Mouse (Mus musculus): ENCODE measurements around the gene Pkp2.

Pkp2 gene

DNA sequence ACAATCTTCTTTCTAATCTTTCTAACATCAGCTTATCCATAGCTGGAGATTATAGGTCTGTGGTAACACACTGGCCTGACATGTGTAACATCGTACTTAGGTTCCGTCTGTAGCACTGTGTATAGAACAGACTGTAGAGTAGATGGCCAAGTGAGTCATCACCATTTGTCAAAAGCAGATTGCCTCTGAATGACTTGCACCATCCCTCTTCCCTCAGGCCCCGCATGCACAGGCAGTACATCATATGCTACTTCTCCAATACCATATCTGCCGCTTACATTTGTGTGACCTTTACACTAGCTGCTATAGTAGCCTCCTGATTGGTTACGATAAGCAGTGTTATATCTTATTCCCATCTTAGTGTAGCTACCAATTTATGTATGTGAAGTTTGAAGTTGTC lies 47.8 kb downstream of the Pkp2 start:
- no peak for DNase-seq (ENCODE audit: low spot score in 2 of 2)

DNA sequence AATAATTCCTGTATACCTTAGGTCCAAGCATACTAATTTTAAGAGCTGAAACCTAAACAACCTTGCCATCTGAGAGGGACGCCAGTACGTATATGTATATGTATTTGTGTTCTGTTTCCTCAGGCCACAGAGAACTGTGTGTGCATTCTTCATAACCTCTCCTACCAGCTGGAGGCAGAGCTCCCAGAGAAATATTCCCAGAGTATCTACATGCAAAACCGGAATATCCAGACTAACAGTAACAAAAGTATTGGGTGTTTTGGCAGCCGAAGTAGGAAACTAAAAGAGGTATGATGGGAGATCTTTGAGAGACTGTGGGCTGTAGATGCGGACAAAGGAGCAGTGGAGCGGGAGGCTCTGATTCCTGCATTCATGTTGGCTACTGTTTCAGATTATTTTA lies 48.4 kb downstream of the Pkp2 start:
- DNase-seq (ENCODE audit: low spot score in 2 of 2) = no peak

DNA sequence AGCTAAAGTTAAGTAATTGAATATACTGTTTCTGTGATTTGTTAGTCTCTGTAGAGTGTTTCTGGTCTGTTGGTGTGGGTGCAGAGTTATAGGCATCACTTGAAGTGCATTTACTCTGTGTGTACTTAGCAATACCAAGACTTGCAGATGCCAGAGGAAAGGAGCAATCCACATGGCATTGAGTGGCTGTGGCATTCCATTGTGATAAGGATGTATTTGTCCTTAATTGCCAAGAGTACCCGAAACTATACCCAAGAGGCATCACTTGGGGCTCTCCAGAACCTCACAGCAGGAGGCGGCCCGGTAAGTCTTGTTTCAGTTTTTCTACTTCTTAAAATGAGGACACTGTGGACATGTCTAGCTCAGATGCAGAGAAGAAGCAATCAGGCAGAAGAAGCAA lies 49.3 kb downstream of the Pkp2 start:
- DNase-seq (ENCODE audit: low spot score in 2 of 2) = no peak

- DNase-seq (ENCODE audit: low spot score in 2 of 2) = no peak
Measured at GRCm38 (mm10) chr16:16272978-16273377, 59.9 kb downstream of the Pkp2 start.

DNA sequence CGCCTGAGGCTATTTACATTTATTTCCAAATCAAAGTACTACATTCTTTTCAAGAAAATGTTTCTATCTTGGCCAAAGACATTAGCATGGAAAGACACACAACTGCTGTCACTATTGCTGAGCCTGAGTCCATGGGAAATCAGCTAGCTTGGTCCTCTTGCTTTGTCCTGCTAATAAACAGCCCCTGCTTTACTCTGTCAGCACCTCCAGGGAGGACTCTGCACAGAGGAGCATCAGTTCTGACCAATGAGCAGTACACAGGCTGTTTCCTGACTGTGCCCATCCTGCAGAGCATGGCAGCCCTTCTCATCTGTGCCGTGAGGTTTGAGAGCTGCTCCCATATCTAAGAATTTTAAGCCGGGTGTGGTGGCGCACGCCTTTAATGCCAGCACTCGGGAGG lies 60.6 kb downstream of the Pkp2 start:
- no peak for DNase-seq (ENCODE audit: low spot score in 2 of 2)

- DNase-seq (ENCODE audit: low spot score in 2 of 2) = peak; percentile 85 to 94
Measured at GRCm38 (mm10) chr16:16302369-16303137, 89.4 kb downstream of the Pkp2 start, which contains the start of gene Yars2. Gene Yars2 (plus strand): TSS chr16:16302965.

- peak in 1 of 2 experiments; percentile 21 for DNase-seq (ENCODE audit: low spot score in 2 of 2)
Measured at GRCm38 (mm10) chr16:16303138-16303827, 90.2 kb downstream of the Pkp2 start.

DNA sequence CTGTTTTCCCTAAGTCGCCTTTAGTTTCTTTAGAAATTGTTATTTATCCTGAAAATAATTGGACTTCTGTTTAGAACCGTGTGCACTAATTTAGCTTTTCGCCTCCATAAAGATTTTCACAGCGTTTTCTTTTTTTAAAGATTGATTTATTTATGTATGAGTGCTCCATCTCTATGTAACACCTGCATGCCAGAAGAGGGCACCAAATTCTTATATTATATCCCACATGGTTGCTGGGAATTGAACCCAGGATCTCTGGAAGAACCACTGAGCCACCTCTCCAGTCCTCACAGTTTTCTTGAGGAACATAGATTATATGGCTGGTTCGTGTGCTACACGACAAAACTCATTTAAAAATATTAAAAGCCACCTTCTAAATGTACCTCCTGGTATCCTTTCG lies 90.8 kb downstream of the Pkp2 start:
- no peak for DNase-seq (ENCODE audit: low spot score in 2 of 2)

DNA sequence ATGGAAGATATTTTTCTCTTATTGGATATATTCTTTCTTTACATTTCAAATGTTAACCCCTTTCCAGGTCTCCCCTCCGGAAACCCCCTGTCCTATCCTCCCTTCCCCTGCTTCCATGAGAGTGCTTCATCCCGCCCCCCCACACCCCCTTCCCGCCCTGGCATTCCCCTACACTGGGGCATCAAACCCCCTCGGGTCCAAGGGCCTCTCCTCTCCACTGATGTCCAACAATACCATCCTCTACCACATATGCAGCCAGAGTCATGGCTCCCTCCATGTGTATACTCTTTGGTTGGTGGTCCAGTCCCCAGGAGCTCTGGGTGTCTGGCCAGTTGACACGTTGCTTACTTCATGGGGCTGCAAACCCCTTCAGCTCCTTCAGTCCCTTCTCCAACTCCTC lies 98.2 kb downstream of the Pkp2 start:
- DNase-seq (ENCODE audit: low spot score in 2 of 2) = no peak
